Mouse (Mus musculus) ovary, postnatal 36 days (tissue): ENCODE measurements at regions not wholly inside any gene's neighbourhood (a gene's known extent, or its start where the extent isn't known, plus 50 kb on each side); places are given as distances from the start of the nearest gene placed in this dataset.

Experiments used
- DNase-seq: peaks from one replicate; pipeline ENCODE4 v3.0.0; 2022; ENCODE audit warnings: low spot score, mixed read lengths

DNA sequence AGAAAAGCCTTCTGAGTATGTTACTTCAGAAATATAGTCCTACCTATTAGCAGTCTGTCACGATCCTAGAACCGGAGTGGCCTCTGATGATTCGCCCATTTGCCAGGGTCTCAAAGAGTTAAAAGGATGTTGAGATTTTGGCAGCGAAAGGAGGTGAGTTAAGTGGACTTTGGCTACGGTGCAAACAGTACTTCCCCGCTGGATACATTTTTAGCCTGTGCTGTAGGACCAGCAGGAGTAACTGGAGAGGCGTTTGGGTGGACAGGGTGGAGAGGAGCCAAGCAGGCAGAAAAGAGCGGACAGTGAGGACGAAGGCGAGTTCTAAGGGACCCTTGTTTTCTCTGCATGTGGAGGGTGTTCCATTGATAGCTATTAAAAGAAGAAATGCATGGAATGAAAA, 76.6 kb upstream of the Mkln1 start:
- no peak for DNase-seq

DNA sequence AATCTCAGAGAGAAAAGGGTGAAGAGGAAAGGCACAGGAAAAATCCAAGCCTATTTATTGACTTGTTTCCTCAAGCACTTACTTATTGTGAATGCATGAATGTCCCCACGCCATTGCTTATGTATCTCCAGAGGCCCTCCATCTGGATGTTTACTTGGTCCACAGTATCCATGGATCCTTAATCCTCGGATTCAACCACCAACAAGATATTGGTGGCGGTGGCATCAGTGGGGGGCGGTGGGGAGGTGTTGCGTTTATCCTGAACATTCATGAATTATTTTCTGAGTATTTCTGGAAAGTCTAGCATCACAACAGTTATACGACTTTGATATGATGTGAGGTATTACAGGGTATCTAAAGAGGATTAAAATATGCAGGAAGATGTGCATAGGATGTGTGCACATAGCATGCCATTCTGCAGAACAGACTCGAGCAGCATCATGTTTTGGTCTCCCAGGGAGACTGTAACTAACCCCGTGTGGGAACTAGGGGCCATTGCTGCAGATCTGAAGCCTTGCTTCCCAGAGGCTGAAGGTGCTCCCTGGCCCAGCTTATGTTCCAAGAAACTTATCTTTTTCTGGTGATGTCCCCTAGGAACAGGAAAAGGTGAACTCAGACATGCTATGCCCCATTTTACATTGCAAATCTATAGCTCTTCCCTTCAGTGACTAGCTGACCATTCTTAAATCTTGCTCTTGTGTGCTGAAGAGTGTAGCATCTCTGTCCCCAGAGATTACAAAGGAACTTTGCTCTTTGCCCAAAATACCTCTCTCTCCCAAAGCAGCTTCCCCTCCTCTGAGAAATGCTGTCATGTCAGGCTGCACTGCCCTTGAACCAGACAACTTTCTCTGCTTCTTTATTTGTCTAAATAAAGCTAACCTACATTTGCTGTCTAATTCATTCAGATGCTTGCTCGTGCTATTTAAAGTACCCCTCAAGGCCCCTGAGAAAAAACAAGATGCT, 75.0 kb upstream of the Mkln1 start:
- no peak for DNase-seq

DNA sequence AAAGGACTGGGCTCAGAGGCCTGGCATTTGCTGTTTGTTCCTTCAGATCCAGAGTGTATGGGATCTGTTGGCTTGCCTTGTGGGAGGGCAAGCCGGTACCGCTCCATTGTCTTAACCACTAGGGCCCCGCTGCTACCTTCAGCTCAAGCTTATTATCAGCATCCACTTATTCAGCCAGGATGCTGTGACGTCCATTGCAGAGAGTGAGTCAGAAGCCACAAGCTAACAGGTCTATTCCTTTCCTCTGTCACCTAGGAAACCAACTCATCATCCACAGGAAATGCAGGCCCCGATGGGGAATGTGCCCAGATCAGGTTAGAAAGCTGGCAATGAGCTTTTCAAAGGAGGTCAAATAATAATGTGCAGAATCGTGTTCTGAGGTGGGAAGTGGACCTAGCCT, 73.8 kb upstream of the Mkln1 start:
- DNase-seq = no peak

DNA sequence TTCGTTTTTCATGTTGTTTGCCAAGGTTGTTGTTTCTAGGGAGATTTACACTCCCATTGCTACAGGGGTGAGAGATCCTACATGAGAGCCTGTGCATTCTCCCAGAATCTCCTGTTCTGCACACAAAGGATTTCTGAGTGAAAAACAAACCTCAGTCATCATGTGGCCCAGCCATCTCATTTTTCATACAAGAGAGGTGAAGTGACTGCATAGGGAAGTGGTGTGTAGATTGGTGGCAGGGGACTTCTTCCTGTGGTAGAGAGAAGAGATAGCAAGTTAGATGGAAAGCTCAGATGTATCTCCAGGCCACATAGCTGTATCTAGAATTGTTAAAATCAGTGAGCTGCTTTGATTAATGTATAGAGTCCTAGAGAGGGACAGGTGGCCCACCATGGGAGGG, 72.9 kb upstream of the Mkln1 start:
- DNase-seq = no peak

DNA sequence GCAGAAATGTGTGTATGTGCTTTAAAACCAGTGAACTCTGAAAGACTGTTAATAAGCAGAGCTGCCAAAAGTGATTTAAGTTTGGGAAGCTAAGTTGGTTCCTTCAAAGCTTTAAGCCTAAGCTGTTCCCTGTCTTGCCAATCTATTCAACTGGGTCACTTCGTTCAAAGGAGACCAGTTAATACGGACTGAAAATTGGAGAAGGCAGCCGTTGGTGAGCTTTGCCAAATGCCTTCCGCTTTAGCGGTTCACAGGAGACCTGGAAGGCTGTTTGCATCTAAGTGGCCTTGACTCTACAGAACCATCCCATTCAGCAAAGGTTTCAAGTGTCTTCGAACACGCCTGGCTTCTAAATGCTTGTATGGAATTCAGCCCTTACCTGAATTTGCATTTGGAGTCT, 68.2 kb upstream of the Mkln1 start:
- no peak for DNase-seq

DNA sequence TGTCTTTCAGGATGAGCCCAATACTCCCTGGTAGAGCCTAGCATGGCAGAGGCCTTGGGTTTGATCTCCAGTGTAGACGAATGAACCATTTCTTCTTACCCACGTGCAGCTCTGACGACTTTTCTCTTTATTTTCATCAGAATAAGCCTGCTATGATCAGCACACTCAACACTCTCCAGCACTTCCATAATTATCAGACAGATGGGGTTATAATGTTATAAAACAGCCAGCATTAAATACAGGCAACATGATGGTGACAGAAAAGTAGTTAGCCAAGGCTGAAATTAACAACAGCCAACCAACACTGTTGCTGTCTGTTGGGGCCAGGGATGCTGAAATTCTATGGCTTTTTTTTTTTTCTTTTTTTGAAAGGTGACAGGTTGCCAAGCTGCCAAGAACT, 67.7 kb upstream of the Mkln1 start:
- DNase-seq = no peak

DNA sequence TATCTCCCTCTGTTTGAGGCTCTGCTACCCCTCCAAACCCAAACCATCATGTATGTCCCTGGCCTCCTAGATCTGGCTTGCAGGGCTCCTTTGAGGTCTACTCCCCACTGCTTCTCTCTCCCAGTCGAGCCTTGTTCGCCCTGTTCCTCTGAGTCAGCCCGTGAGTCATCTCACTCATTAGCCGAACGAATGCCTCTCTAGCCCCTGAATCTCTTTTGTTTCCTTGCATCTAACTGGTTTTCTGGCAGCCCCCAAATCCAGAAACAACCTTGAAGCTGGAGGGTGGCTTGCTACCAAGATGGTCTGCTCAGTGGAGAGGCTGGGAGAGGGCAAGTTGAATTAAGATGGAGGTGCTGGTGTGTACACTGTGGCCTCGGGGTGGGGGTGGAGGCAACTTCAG, 66.3 kb upstream of the Mkln1 start:
- DNase-seq = no peak

DNA sequence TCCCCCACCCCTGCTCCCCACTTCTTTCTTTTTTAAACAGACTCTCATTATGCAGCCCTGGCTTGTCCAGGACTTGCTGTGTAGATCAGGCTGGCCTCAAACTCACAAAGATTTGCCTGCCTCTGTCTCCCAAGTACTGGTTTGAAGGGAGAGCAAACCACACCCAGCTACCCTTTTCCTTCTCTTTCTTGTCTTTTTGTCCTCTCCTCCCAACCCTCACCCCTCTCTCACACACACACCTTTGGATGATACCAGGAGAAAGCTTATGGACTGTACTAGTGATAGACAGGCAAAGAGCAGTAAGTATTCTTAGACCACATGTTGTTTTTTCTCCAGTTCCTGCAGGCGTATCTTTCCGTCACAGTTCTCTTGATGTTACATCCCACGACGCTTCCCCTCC, 65.8 kb upstream of the Mkln1 start:
- no peak for DNase-seq

DNA sequence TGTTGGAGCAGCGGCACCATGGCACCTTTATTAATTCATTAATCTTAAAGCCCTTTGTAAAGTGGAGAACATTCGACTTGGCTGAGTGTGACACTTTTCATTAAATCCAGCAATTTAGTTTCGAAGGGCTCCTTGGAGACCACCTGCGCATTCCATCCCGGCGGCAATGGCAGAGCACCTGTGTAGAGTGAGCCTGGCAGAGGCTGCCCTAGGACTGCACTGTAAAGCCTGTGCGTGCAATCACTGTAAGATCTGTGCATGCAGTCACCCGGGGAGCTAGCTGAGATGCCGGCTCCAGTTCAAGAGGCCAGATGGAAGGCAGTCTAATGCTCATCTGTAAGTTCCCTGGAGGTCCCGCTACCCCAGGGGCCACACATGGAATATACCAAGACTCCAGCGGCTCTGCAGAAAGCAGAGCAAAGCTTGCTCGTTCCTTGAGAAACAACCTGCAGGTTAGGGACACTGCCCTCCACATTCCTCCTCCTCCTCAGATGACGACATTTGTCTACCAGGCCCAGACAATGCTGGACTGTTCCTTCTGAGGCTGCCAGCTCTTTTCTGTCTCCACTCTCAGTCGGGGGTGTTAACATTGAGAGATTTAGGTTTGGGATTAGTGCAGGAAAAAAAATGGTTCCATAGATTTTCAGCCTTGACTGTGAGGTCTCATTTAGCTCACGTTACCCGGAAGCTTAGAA, 65.2 kb upstream of the Mkln1 start:
- DNase-seq = no peak

DNA sequence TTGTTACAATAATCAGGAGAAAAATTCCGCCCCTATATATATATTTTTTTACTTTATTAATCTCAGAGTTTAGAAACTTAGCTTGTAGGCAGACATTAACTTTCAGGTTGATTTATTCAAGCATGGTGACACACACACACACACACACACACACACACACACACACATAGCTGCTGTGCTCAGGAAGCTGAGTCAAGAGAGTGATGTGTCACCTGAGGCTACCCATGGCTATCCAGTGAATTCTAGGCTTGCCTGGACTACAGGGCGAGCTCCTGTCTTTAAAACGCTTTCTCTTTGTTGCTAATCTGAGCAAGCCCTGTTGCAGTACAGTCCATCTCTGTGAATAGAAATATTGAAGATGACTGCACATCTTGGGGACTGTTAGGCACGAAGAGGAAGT, 64.4 kb upstream of the Mkln1 start:
- no peak for DNase-seq

DNA sequence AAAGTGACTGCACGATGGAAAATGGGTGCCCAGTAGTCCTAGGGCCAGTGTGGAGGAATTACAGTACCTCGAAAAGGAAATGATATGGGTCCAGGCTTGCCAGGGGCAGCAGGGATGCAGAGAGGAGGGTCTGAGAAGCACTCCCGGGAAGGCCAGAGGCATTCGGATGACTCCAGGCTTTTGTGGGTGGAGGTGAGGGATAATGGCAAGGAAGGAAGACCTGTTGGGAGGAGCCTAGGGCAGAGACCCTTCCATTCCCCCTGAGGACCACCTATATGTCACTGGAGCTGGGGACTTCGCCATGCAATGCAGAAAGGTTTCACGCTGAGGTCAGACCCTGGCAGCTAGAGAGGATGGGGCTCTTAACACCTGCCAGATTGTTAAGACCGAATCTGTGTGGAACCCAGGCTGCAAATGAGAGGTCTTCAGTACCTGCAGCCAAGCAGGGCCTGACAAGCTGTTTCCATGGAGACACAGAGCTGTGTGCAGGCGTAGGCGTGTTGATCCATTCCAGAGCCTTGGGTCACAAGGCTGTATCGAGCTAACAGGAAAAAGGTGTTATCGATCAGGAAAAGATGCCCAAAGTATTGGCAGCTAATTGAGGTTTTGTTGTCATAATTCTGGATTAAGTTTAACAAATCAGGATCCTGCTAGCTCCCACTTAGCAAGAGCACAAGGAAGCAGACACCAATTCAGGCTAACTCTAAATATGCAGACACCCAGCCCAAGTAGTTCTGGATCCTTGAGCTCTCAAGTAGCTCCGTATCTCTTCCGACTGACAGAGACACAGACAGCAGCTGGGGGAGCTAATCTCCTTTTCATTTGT, 59.2 kb upstream of the Mkln1 start:
- no peak for DNase-seq

DNA sequence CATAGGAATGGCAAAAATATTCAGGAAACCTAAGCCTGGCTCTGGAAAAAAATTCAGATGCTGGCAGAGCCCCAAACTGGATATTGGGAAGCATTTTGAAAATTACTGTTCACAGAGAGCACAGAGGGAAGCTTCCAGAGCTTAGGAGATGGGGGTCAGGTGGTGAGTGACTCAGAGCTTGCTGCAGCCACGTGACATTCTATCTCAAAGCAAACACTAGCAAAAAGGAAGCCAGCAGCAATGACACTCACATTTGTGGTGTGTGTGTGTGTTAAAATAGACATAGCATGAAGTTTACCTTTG, 58.6 kb upstream of the Mkln1 start:
- DNase-seq = no peak

DNA sequence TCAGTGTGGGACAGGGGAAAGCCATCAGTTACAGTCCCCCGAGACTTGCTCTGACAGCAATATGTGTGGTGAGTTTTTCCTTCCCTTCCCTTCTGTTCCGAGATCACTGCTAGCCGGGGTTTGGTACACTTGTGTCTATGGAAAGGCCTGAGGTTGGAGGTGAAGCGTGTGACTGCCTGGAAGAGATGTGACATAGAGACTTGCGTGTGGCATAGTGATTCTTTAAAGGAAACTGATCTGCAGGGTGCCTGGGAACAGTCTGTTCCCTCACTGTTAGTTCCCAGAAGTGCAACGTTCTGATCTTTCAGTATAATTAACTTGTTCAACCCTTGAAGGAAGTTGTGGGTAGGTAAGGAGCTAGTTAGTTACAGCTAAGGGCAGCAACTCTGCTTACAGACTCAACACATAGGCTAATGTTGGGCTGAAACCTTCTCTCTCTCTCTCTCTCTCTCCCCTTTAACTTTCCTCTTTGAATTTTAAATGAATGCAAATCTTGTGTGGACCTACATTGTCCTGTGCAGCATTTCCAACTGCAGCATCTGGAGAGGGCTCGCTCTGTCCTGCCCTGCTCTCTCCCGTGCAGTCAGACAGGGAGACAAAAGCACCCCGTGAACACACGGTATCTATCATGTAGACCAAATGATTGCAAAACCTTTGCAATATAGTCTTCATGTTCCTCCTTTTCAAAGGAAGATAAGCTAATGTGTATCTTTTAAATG, 53.0 kb upstream of the Mkln1 start:
- no peak for DNase-seq

DNA sequence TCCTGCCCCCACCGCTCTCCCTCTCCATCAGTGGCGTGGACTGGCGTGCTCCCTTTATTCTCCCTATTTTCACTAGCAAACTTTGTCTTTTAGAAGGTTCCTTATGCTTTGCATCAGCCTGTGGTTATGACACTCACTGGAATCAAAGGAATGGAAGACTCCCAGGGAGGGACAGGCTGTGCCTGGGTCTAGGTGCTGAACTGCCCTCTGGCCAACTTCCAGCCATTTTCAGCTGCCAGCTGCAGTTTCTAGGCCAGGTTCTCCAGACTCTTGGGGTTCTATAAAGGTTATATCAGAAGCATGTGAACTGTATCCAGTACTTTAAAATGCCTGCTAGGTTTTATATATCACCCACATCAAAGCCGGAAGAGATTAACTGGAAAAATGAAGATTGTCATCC, 50.2 kb upstream of the Mkln1 start:
- no peak for DNase-seq
